Mouse (Mus musculus) left cerebral cortex, postnatal 36 days (tissue): Measurements from ENCODE around the gene Gm47959. TPM values are rescaled to one million over a fixed set of nuclear protein-coding genes. Genes with fewer than 3 reads are reported as not detected.

ENCODE experiments used
- DNase-seq, 2 experiments: peaks; one replicate each; pipeline ENCODE4 v3.0.0; 2021 to 2022; ENCODE audit warnings: low spot score in 2 of 2, mixed read lengths in 1 of 2
- intact Hi-C: fragments of 180-260 bp; cut with DNase I; formaldehyde crosslinking; loops from one replicate; pipeline ENCODE4 v1.15.1; 2025
- total RNA-seq, 2 experiments: library from RNA; stranded (reverse); gene quantifications; 2 replicates each; pipeline ENCODE4 v1.2.3; 2021

The Gm47959 gene
- total RNA-seq, 2 experiments from 2014 or later = not detected

- intact Hi-C loops = no loop called here
- DNase-seq = no peak
Observed at GRCm38 (mm10) chr1:83016556-83016955, 16.2 kb downstream of the Gm47959 start.

- intact Hi-C loops = no loop called here
Observed at GRCm38 (mm10) chr1:83031950-83032349, 31.6 kb downstream of the Gm47959 start.

GRCm38 (mm10) chr1:83032508-83032907 is 32.2 kb downstream of the Gm47959 start:
- intact Hi-C loops = no loop called here
- no peak for DNase-seq

More at GRCm38 (mm10) chr1:83031950-83032349, 31.6 kb downstream of the Gm47959 start:
- no peak for DNase-seq

- intact Hi-C loops = no loop called here
- no peak for DNase-seq
Observed at GRCm38 (mm10) chr1:83034509-83034908, 34.2 kb downstream of the Gm47959 start.

- DNase-seq = no peak
- intact Hi-C loops = no loop called here
Observed at GRCm38 (mm10) chr1:83036892-83037667, 36.7 kb downstream of the Gm47959 start.

- DNase-seq = peak; percentile 32 to 34
- intact Hi-C loops = no loop called here
Observed at GRCm38 (mm10) chr1:83038109-83038672, 37.8 kb downstream of the Gm47959 start, which contains the start of gene Slc19a3. Gene Slc19a3, minus strand, starts transcription at chr1:83038448.

- DNase-seq = no peak
- intact Hi-C loops = no loop called here
Observed at GRCm38 (mm10) chr1:83039080-83039479, 38.7 kb downstream of the Gm47959 start.

GRCm38 (mm10) chr1:83042380-83042779 is 42.0 kb downstream of the Gm47959 start, which contains the start of gene Krtap28-10:
Gene Krtap28-10, minus strand, starts transcription at chr1:83042480.
- intact Hi-C loops = no loop called here

GRCm38 (mm10) chr1:83044882-83045427 is 44.6 kb downstream of the Gm47959 start, which contains the start of gene Gm47969:
Gene Gm47969, plus strand, starts transcription at chr1:83044932.
- no peak for DNase-seq
- intact Hi-C loops = no loop called here

More at GRCm38 (mm10) chr1:83042380-83042779, 42.0 kb downstream of the Gm47959 start, which contains the start of gene Krtap28-10:
- no peak for DNase-seq

Other genes with a start within 250 kb of the Gm47959 start
- not detected for gene Tm4sf20, start 232.1 kb upstream of the Gm47959 start, total RNA-seq
- gene Gm47791, start 229.3 kb upstream of the Gm47959 start, total RNA-seq = not detected
- gene Agfg1, start 161.1 kb upstream of the Gm47959 start, total RNA-seq = 10 to 100 TPM; 75.9 to 81.3 TPM
- under 1 TPM; 0.42 to 0.52 TPM for gene A030005L19Rik, start 87.2 kb upstream of the Gm47959 start, total RNA-seq
- not detected for gene A030014E15Rik, start 75.6 kb upstream of the Gm47959 start, total RNA-seq
- not detected for gene Gm6217, start 69.1 kb upstream of the Gm47959 start, total RNA-seq
- gene A030003K21Rik, start 57.2 kb upstream of the Gm47959 start, total RNA-seq = not detected
- not detected for gene Gm7544, start 44.5 kb upstream of the Gm47959 start, total RNA-seq
- not detected for gene Gm47955, start 40.3 kb upstream of the Gm47959 start, total RNA-seq
- 1 to 10 TPM; 2.2 to 2.8 TPM for gene Slc19a3, start 37.9 kb downstream of the Gm47959 start, total RNA-seq
- gene Krtap28-10, start 41.9 kb downstream of the Gm47959 start, total RNA-seq = not detected
- gene Gm47969, start 44.4 kb downstream of the Gm47959 start, total RNA-seq = not detected
- not detected for gene A030005K14Rik, start 58.8 kb downstream of the Gm47959 start, total RNA-seq
- gene Krtap28-13, start 60.4 kb downstream of the Gm47959 start, total RNA-seq = not detected
- not detected for gene Ccl20, start 116.2 kb downstream of the Gm47959 start, total RNA-seq
- under 1 TPM in 1 of 2 experiments, not detected in 1; 0.20 TPM for gene Daw1, start 159.2 kb downstream of the Gm47959 start, total RNA-seq